ENCODE assay signal across 8 mouse cellular contexts in the genomic region with DNA sequence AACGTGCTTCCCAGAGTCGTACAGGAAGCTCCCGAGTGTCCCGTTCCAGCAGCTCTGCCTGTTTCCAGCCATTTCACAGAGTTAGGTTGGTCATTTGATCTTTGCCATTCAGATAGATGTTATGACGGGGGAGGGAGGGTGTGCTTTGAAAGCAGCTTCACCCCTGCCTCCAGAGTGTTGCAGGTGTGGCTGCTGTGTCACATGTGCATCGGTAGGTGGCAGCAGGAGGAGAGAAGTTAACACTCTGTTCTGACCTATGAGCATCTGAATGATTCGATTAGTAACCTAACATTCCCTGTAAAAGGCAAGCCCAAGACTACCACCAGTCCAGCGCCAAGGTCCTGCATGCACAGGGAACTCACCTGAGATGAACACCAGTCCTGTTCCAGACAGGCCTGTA. TPM values are rescaled to one million over a fixed set of nuclear protein-coding genes. Genes with fewer than 3 reads are reported as not detected.
A peak's percentile ranks its signal among the peaks of the same experiment; 100 is the strongest.
DNase-seq lines count a peak whose midpoint lies in the region; ATAC-seq and TF ChIP-seq lines count a peak whose summit lies in the region.

No protein-coding gene starts in this region.

- peak; percentile 19 for DNase-seq in gastrocnemius, adult 2 months
- no peak for DNase-seq in gastrocnemius, postnatal 36 days
- no peak for DNase-seq in testis, postnatal 10 days (ENCODE audit: low spot score)
- DNase-seq in liver, postnatal 0 days = peak; percentile 46
- DNase-seq in right cerebral cortex, adult 18-20 months = no peak
- DNase-seq in adrenal gland, postnatal 25 days = no peak
- DNase-seq in layer of hippocampus, adult 9-10 months (ENCODE audit: low spot score) = no peak

- ATAC-seq in liver, postnatal 0 days = peak; percentile 63

- H3K9ac ChIP-seq in liver, postnatal 0 days (replicated peaks) = no peak overlapping the region

- TF ChIP-seq EP300 in liver, postnatal 0 days (IDR thresholded peaks at IDR 0.05; ENCODE audit: low read depth) = no peak

- peak; percentile 63 for TF ChIP-seq CTCF in gastrocnemius, adult 2 months (IDR thresholded peaks at IDR 0.05)
- peak; percentile 50; the same call in 1 of the 2 replicates for TF ChIP-seq CTCF in testis, adult 2 months (IDR thresholded peaks at IDR 0.05; ENCODE audit: control insufficient read depth, insufficient read depth, insufficient replicate concordance, low read depth, low read length)
- peak; percentile 78 for TF ChIP-seq CTCF in liver, postnatal 0 days (IDR thresholded peaks at IDR 0.05; ENCODE audit: low read depth)

- no peaks in the 10 kb centered on the region for H3K36me3 ChIP-seq in testis, adult 2 months (ENCODE audit: control insufficient read depth, insufficient read depth, low read length)
- no peaks in the 10 kb centered on the region for H3K36me3 ChIP-seq in liver, postnatal 0 days (replicated peaks; ENCODE audit: insufficient read depth, low read length)

- no peak overlapping the region for H3K27ac ChIP-seq in gastrocnemius, adult 2 months
- no peak overlapping the region for H3K27ac ChIP-seq in testis, adult 2 months (ENCODE audit: control insufficient read depth, insufficient read depth, low read depth, low read length)
- H3K27ac ChIP-seq in liver, postnatal 0 days (ENCODE audit: low read depth) = no peak overlapping the region

- no peaks in the 10 kb centered on the region for H3K9me3 ChIP-seq in liver, postnatal 0 days (ENCODE audit: low read length)

- H3K27me3 ChIP-seq in testis, adult 2 months (ENCODE audit: control insufficient read depth, insufficient read depth, low read length) = no peaks in the 10 kb centered on the region
- H3K27me3 ChIP-seq in liver, postnatal 0 days (ENCODE audit: insufficient read depth, low read length) = no peaks in the 10 kb centered on the region

- H3K4me1 ChIP-seq in testis, adult 2 months (ENCODE audit: control insufficient read depth, insufficient read depth, low read length) = no peaks in the 10 kb centered on the region
- H3K4me1 ChIP-seq in liver, postnatal 0 days (ENCODE audit: insufficient read depth) = no peaks in the 10 kb centered on the region

- no peak for TF ChIP-seq POLR2A in testis, adult 2 months (IDR thresholded peaks at IDR 0.05; ENCODE audit: control insufficient read depth, low read depth, low read length)

- H3K4me2 ChIP-seq in liver, postnatal 0 days (ENCODE audit: low read depth, low read length) = no peak overlapping the region

- 35% methylated on average over 8 of the region's 8 CpGs for WGBS in liver, postnatal 0 days (ENCODE audit: insufficient replicate concordance)

- intact Hi-C loops in gastrocnemius, adult 2 months (cut with DNase I) = no loop called here
- intact Hi-C loops in gastrocnemius, postnatal 36 days (cut with DNase I) = no loop called here

- no peak overlapping the region for H3K4me3 ChIP-seq in gastrocnemius, adult 2 months
- H3K4me3 ChIP-seq in testis, adult 2 months (ENCODE audit: control insufficient read depth, low read depth, low read length) = no peak overlapping the region
- H3K4me3 ChIP-seq in liver, postnatal 0 days (ENCODE audit: low read depth, low read length) = no peak overlapping the region

RNA-seq across cellular contexts. Expression of a gene that starts 18.1 kb away (rescaled TPM):
- 10 to 100 TPM in 1 of 2 experiments, 1 to 10 TPM in 1; 9.9 to 10.3 TPM for total RNA-seq in gastrocnemius, adult 2 months (2021)
- 10 to 100 TPM; 10.5 to 15.5 TPM for total RNA-seq in gastrocnemius, postnatal 36 days (2021)
- 6.1 and 7.7 TPM in 2 replicates for polyA plus RNA-seq in testis, adult 2 months (2012; rRNA removed)
- 7.3 and 7.7 TPM in 2 replicates for polyA plus RNA-seq in liver, postnatal 0 days (2015; fragmentation: Nextera tagmentation; extraction: Ambion mirVana)
- 76.4 and 81.1 TPM in 2 replicates for total RNA-seq in adrenal gland, postnatal 25 days (2021)

RNA-seq across cellular contexts. Expression of a gene that starts 38.0 kb away (rescaled TPM):
- 1 to 10 TPM; 2.9 to 4.0 TPM for total RNA-seq in gastrocnemius, adult 2 months (2021)
- 1 to 10 TPM; 3.2 to 3.4 TPM for total RNA-seq in gastrocnemius, postnatal 36 days (2021)
- 54.0 and 56.2 TPM in 2 replicates for polyA plus RNA-seq in testis, adult 2 months (2012; rRNA removed)
- 24.1 and 29.0 TPM in 2 replicates for polyA plus RNA-seq in liver, postnatal 0 days (2015; fragmentation: Nextera tagmentation; extraction: Ambion mirVana)
- 4.3 and 7.4 TPM in 2 replicates for total RNA-seq in adrenal gland, postnatal 25 days (2021)

RNA-seq across cellular contexts. Expression of a gene that starts 45.1 kb away (rescaled TPM):
- under 1 TPM in 1 of 2 experiments, not detected in 1; 0.25 TPM for total RNA-seq in gastrocnemius, adult 2 months (2021)
- not detected for total RNA-seq in gastrocnemius, postnatal 36 days (2021)
- 1,251 and 1,390 TPM in 2 replicates for polyA plus RNA-seq in testis, adult 2 months (2012; rRNA removed)
- 0.11 and 0.28 TPM in 2 replicates for polyA plus RNA-seq in liver, postnatal 0 days (2015; fragmentation: Nextera tagmentation; extraction: Ambion mirVana)
- 0.33 TPM in 1 of 2 replicates, not detected in the other for total RNA-seq in adrenal gland, postnatal 25 days (2021)

RNA-seq across cellular contexts. Expression of a gene that starts 54.9 kb away (rescaled TPM):
- total RNA-seq in gastrocnemius, adult 2 months (2021) = under 1 TPM; 0.36 to 0.73 TPM
- under 1 TPM; 0.43 to 0.54 TPM for total RNA-seq in gastrocnemius, postnatal 36 days (2021)
- polyA plus RNA-seq in testis, adult 2 months (2012; rRNA removed) = 0.48 and 0.57 TPM in 2 replicates
- not detected in 2 replicates for polyA plus RNA-seq in liver, postnatal 0 days (2015; fragmentation: Nextera tagmentation; extraction: Ambion mirVana)
- 2.9 and 6.2 TPM in 2 replicates for total RNA-seq in adrenal gland, postnatal 25 days (2021)

Comparison
In these comparisons a context has a peak if more than half of its experiments do, and no peak if none do; other contexts are left out.
1. DNase-seq: peak in gastrocnemius, adult 2 months (single experiment) and liver, postnatal 0 days (single experiment); none in gastrocnemius, postnatal 36 days (0 of 2), testis, postnatal 10 days (single experiment), right cerebral cortex, adult 18-20 months (single experiment), adrenal gland, postnatal 25 days (single experiment) and layer of hippocampus, adult 9-10 months (single experiment).
2. Peak in every context shown above with its lines, with median percentiles within 50 percentile points of each other: CTCF ChIP-seq.